Mouse (Mus musculus) kidney, embryonic 15.5 days (tissue): ENCODE results near the gene H2-M5. TPM values are rescaled to one million over a fixed set of nuclear protein-coding genes. Genes with fewer than 3 reads are reported as not detected.
"Not testable (repeated sequence)": the region's sequence is repeated elsewhere in the genome, so short reads cannot be mapped to it uniquely, and the experiment has no call there.

Experiments used
- ATAC-seq: fragments of 200-750 bp; cut with Nextera tagmentation; replicated peaks from 2 replicates; pipeline ENCODE4 v1.8.0; 2017; ENCODE audit warnings: moderate TSS enrichment; ENCODE audit not compliant: low FRiP score
- H3K27ac ChIP-seq: fragments of 300-500 bp; sonication (generic); 2 replicates; pipeline ENCODE4 v1.5.1; 2015; ENCODE audit warnings: mild to moderate bottlenecking, inconsistent platforms
- H3K27me3 ChIP-seq: fragments of 300-500 bp; sonication (generic); 2 replicates; pipeline ENCODE4 v1.6.1; 2015; ENCODE audit warnings: inconsistent platforms
- H3K36me3 ChIP-seq: fragments of 300-500 bp; sonication (generic); 2 replicates; pipeline ENCODE4 v1.6.1; 2015; ENCODE audit warnings: inconsistent platforms
- H3K4me1 ChIP-seq: fragments of 300-500 bp; sonication (generic); 2 replicates; pipeline ENCODE4 v1.6.1; 2015; ENCODE audit warnings: inconsistent platforms
- H3K4me2 ChIP-seq: fragments of 300-500 bp; sonication (generic); 2 replicates; pipeline ENCODE4 v1.6.1; 2015; ENCODE audit warnings: moderate library complexity, mild to moderate bottlenecking, inconsistent platforms
- H3K4me3 ChIP-seq: fragments of 300-500 bp; sonication (generic); replicated peaks from 2 replicates; pipeline ENCODE4 v1.5.1; 2015; ENCODE audit warnings: mild to moderate bottlenecking, inconsistent platforms
- H3K9ac ChIP-seq: fragments of 300-500 bp; sonication (generic); 2 replicates; pipeline ENCODE4 v1.6.1; 2015; ENCODE audit warnings: mild to moderate bottlenecking, inconsistent platforms
- H3K9me3 ChIP-seq: fragments of 300-500 bp; sonication (generic); replicated peaks from 2 replicates; pipeline ENCODE4 v1.6.1; 2016; ENCODE audit warnings: inconsistent platforms
- WGBS: fragments of 180-500 bp; shearing (Covaris S2); methylation state at CpG from one replicate; pipeline ENCODE4 v1.1.7; 2015; ENCODE audit warnings: mixed read lengths; 5-methylcytosine and 5-hydroxymethylcytosine counted together
- polyA plus RNA-seq: library from polyadenylated mRNA; unstranded; fragments of >200 nt; fragmentation: Nextera tagmentation; extraction: Ambion mirVana; gene quantifications from 2 replicates; pipeline ENCODE4 v1.2.1, GENCODE M21; 2015

The H2-M5 gene
- 0.44 TPM in 2 replicates for polyA plus RNA-seq

DNA sequence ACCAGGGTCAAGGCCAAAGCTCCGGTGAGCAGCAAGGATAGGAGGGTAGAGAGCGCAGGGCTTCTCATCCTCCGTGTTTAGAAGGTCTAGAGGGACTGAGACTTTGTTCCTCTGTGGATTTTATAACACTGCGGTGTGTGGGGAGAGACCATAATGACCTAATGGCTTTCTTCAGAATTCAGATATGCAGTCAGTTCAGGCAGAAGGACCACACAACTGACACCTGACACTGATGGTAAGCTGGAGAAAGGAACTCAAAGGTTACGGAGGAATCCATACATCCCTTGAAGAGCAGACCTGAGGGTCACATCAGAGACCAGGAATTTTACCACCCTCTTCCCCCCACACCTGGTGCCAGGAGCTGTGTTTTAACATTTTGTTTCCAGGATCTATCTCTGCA lies at the start of gene H2-M5:
Gene H2-M5 (minus strand): TSS at position 101 of the 400 bp plus-strand sequence.
- peak within 1 kb of the TSS; percentile 21 for H3K4me3 ChIP-seq
- H3K4me1 ChIP-seq, result peaks cover 4% of the 10 kb centered on the region; the same call in 1 of the 2 replicates
- H3K27me3 ChIP-seq, result peaks cover 27% of the 10 kb centered on the region
- no peaks in the 10 kb centered on the region for H3K36me3 ChIP-seq
- ATAC-seq, result no peak
- H3K27ac ChIP-seq, result no peak within 1 kb of the TSS
- WGBS, result 21% methylated on average over 5 of the region's 5 CpGs
- H3K9me3 ChIP-seq, result no peaks in the 10 kb centered on the region
- no peak within 1 kb of the TSS for H3K9ac ChIP-seq
- peak within 1 kb of the TSS; percentile 44 for H3K4me2 ChIP-seq

DNA sequence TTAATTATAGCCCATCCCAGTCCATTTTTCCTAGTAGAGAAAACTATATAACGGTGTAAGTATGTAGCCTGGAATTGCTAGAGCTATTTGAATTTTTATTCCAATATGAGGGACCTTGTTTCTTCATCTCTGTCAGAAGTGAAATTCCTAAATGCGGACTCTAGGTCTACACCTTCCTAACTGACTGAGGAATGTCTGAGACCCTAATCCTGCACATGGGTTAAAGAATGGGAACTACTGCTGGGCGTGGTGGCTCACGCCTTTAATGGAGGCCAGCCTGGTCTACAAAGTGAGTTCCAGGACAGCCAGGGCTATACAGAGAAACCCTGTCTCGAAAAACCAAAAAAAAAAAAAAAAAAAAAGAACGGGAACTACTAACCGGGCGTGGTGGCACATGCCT lies 39.8 kb upstream of the H2-M5 start:
- peak overlapping the region; percentile 59 for H3K4me3 ChIP-seq
- 0 out of 2 replicates have a peak overlapping the region, but pooled peaks have one; percentile 47 for H3K9ac ChIP-seq
- no peaks in the 10 kb centered on the region for H3K27me3 ChIP-seq
- H3K9me3 ChIP-seq, result no peaks in the 10 kb centered on the region
- no peaks in the 10 kb centered on the region for H3K36me3 ChIP-seq
- H3K27ac ChIP-seq, result peak overlapping the region; percentile 95
- WGBS, result 70% methylated on average over 8 of the region's 8 CpGs
- peak overlapping the region; percentile 62 for H3K4me2 ChIP-seq
- ATAC-seq, result peak; percentile 19; the same call in 1 of the 2 replicates
- 0 out of 2 replicates have a peak, but pooled peaks cover 11% of the 10 kb centered on the region for H3K4me1 ChIP-seq

GRCm38 (mm10) chr17:37028683-37029120 lies 39.4 kb upstream of the H2-M5 start:
- ATAC-seq, result peak; percentile 99
- Histone ChIP-seq H3K4me1 (0 out of 2 replicates have a peak, but pooled peaks cover 11% of the 10 kb centered on the region), H3K27ac (peak overlapping the region; percentile 95)

GRCm38 (mm10) chr17:37028212-37028611 lies 38.9 kb upstream of the H2-M5 start:
- no peaks in the 10 kb centered on the region for H3K27me3 ChIP-seq
- no peaks in the 10 kb centered on the region for H3K36me3 ChIP-seq
- 6% methylated on average over 10 of the region's 10 CpGs for WGBS
- peak overlapping the region; percentile 59 for H3K4me3 ChIP-seq
- peak overlapping the region; percentile 10; the same call in 1 of the 2 replicates for H3K9ac ChIP-seq
- peak overlapping the region; percentile 95 for H3K27ac ChIP-seq
- H3K4me2 ChIP-seq, result peak overlapping the region; percentile 62
- H3K4me1 ChIP-seq, result 0 out of 2 replicates have a peak, but pooled peaks cover 11% of the 10 kb centered on the region
- no peaks in the 10 kb centered on the region for H3K9me3 ChIP-seq
- peak; percentile 41 for ATAC-seq

More at GRCm38 (mm10) chr17:37028683-37029120, 39.4 kb upstream of the H2-M5 start:
- Histone ChIP-seq H3K9me3 (no peaks in the 10 kb centered on the region), H3K27me3 (no peaks in the 10 kb centered on the region), H3K4me3 (peak overlapping the region; percentile 59), H3K9ac (peak overlapping the region; percentile 47; the same call in 1 of the 2 replicates), H3K4me2 (peak overlapping the region; percentile 62), H3K36me3 (no peaks in the 10 kb centered on the region)
- WGBS, result 0% methylated on average over 14 of the region's 14 CpGs

GRCm38 (mm10) chr17:37027486-37027885 lies 38.1 kb upstream of the H2-M5 start:
- H3K27ac ChIP-seq, result peak overlapping the region; percentile 95; the same call in 1 of the 2 replicates
- H3K4me3 ChIP-seq, result no peak overlapping the region
- H3K27me3 ChIP-seq, result no peaks in the 10 kb centered on the region
- 0 out of 2 replicates have a peak, but pooled peaks cover 11% of the 10 kb centered on the region for H3K4me1 ChIP-seq
- no peaks in the 10 kb centered on the region for H3K9me3 ChIP-seq
- H3K4me2 ChIP-seq, result no peak overlapping the region
- whole genome bisulfite sequencing, result 95% methylated on average over 4 of the region's 4 CpGs
- H3K36me3 ChIP-seq, result no peaks in the 10 kb centered on the region
- H3K9ac ChIP-seq, result no peak overlapping the region
- ATAC-seq, result no peak

DNA sequence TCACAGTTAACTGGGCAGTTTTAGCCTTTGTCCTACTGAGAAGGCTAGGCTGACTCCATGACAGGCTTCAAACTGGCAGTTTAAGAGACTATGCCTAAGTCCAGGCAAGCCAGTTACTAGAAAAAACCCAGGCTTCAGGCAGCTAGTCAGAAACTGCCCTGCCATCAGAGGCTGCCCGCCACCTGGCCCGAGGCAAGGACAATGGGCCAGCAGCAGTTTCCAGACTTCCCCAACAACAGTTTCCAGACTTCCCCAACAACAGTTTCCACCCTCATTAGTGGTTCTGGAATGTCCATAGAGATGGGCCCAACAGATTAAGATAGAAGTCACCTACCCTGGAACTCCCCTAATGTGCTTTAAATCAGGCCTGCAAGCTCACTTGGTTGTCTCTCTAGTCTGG lies 37.1 kb upstream of the H2-M5 start:
- Histone ChIP-seq H3K27ac (no peak overlapping the region), H3K4me1 (0 out of 2 replicates have a peak, but pooled peaks cover 11% of the 10 kb centered on the region), H3K9me3 (no peaks in the 10 kb centered on the region), H3K4me2 (no peak overlapping the region), H3K27me3 (no peaks in the 10 kb centered on the region), H3K9ac (no peak overlapping the region), H3K36me3 (no peaks in the 10 kb centered on the region), H3K4me3 (no peak overlapping the region)
- ATAC-seq, result no peak
- 90% methylated on average over 2 of the region's 2 CpGs for WGBS

GRCm38 (mm10) chr17:37022628-37023576 lies 33.6 kb upstream of the H2-M5 start, which contains the start of gene Mog:
Gene Mog (minus strand): TSS chr17:37023398.
- no peak within 1 kb of the TSS for H3K9ac ChIP-seq
- no peak for ATAC-seq
- H3K9me3 ChIP-seq, result no peaks in the 10 kb centered on the region
- WGBS, result 74% methylated on average over 9 of the region's 9 CpGs
- 0 out of 2 replicates have a peak, but pooled peaks cover 2% of the 10 kb centered on the region for H3K4me1 ChIP-seq
- no peak within 1 kb of the TSS for H3K4me3 ChIP-seq
- H3K36me3 ChIP-seq, result no peaks in the 10 kb centered on the region
- H3K27me3 ChIP-seq, result no peaks in the 10 kb centered on the region
- H3K27ac ChIP-seq, result no peak within 1 kb of the TSS
- no peak within 1 kb of the TSS for H3K4me2 ChIP-seq

DNA sequence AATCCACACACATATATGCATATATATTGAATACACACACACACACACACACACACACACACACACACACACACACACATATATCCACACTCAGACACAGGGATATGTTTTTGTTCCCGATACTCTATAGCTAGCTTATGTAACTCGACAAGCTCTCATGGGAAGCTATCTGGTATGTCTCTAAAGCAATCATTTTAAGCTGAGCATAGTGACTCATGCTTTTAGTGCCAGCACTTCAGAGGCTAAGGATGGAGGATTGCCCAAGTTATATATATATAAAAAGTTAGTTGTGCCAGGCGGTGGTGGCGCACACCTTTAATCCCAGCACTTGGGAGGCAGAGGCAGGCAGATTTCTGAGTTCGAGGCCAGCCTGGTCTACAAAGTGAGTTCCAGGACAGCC lies 29.9 kb upstream of the H2-M5 start:
- H3K9me3 ChIP-seq, H3K4me2 ChIP-seq, H3K27ac ChIP-seq, H3K4me1 ChIP-seq, ATAC-seq, H3K9ac ChIP-seq, H3K36me3 ChIP-seq, H3K4me3 ChIP-seq, H3K27me3 ChIP-seq: not testable (repeated sequence)
- WGBS, result 93% methylated on average over 5 of the region's 5 CpGs

- 80% methylated on average over 3 of the region's 3 CpGs for WGBS
- H3K27ac ChIP-seq, result no peak overlapping the region
- no peak overlapping the region for H3K4me3 ChIP-seq
- H3K4me2 ChIP-seq, result no peak overlapping the region
- ATAC-seq, result no peak
- H3K4me1 ChIP-seq, result no peaks in the 10 kb centered on the region
- no peaks in the 10 kb centered on the region for H3K9me3 ChIP-seq
- no peaks in the 10 kb centered on the region for H3K27me3 ChIP-seq
- H3K9ac ChIP-seq, result no peak overlapping the region
- no peaks in the 10 kb centered on the region for H3K36me3 ChIP-seq
Observed at GRCm38 (mm10) chr17:37018328-37018727, 29.0 kb upstream of the H2-M5 start.

DNA sequence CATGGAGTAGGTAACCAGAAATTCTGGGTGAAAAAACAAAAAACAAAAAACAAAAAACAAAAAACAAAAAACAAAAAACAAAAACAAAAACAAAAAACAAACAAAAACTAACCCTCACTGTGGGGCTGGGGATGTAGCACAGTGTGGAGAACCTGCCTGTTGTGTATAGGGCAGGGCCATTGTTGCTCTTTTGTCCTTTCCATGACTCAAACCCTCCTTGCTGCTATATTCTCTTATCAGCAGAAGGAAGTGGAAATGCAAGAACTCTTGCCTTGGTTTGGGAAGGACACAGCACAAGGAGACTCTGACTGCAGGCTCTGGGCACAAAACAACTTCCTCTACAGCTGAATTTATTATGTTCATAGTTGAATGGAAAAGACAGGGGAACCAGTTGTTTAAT lies 27.0 kb upstream of the H2-M5 start:
- Histone ChIP-seq H3K27ac (no peak overlapping the region), H3K27me3 (no peaks in the 10 kb centered on the region), H3K9ac (no peak overlapping the region), H3K9me3 (no peaks in the 10 kb centered on the region), H3K4me1 (peaks cover 4% of the 10 kb centered on the region; the same call in 1 of the 2 replicates), H3K4me3 (no peak overlapping the region), H3K4me2 (no peak overlapping the region), H3K36me3 (peaks cover 1% of the 10 kb centered on the region; the same call in 1 of the 2 replicates)
- ATAC-seq, result no peak

- Histone ChIP-seq H3K27me3 (no peaks in the 10 kb centered on the region), H3K27ac (no peak overlapping the region), H3K4me2 (no peak overlapping the region), H3K4me1 (peaks cover 4% of the 10 kb centered on the region; the same call in 1 of the 2 replicates), H3K4me3 (no peak overlapping the region), H3K9ac (no peak overlapping the region), H3K36me3 (peaks cover 42% of the 10 kb centered on the region), H3K9me3 (no peaks in the 10 kb centered on the region)
- no peak for ATAC-seq
- 67% methylated on average over 5 of the region's 5 CpGs for WGBS
Observed at GRCm38 (mm10) chr17:37012141-37012540, 22.8 kb upstream of the H2-M5 start.

GRCm38 (mm10) chr17:37011719-37012118 lies 22.4 kb upstream of the H2-M5 start:
- Histone ChIP-seq H3K27me3 (no peaks in the 10 kb centered on the region), H3K36me3 (peaks cover 47% of the 10 kb centered on the region), H3K4me3 (no peak overlapping the region), H3K27ac (no peak overlapping the region), H3K9ac (no peak overlapping the region), H3K9me3 (no peaks in the 10 kb centered on the region), H3K4me1 (peaks cover 4% of the 10 kb centered on the region; the same call in 1 of the 2 replicates), H3K4me2 (no peak overlapping the region)
- 86% methylated on average over 3 of the region's 3 CpGs for WGBS
- no peak for ATAC-seq
